Mouse (Mus musculus) left cerebral cortex, adult 9 months (tissue): ENCODE results near the gene Cdk2ap1.
A peak's percentile ranks its signal among the peaks of the same experiment; 100 is the strongest.
"Not testable (repeated sequence)": the region's sequence is repeated elsewhere in the genome, so short reads cannot be mapped to it uniquely, and the experiment has no call there.

Experiments
- DNase-seq, 2 experiments: peaks; one replicate each; pipeline ENCODE4 v3.0.0; 2022; ENCODE audit warnings: low spot score in 2 of 2

Cdk2ap1 gene

GRCm38 (mm10) chr5:124362982-124363381, at the start of gene Cdk2ap1:
Gene Cdk2ap1 (minus strand): TSS chr5:124363082.
- DNase-seq, result not testable (repeated sequence)

GRCm38 (mm10) chr5:124412163-124412562, 49.3 kb upstream of the Cdk2ap1 start:
- DNase-seq, result no peak

DNA sequence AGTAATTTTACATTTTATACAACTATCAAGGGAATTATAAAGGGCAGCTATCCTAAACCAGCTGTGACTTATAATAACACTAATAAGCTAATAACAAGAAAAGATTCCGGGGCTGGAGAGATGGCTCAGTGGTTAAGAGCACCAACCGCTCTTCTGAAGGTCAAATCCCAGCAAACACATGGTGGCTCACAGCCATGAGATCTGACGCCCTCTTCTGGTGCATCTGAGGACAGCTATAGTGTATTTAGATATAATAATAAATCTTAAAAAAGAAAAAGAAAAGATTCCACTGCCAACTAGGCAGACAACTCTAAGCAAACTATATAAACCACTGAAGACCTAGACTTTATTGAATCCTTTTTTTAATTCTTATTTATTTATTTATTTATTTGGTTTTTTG, 47.9 kb upstream of the Cdk2ap1 start:
- no peak for DNase-seq

DNA sequence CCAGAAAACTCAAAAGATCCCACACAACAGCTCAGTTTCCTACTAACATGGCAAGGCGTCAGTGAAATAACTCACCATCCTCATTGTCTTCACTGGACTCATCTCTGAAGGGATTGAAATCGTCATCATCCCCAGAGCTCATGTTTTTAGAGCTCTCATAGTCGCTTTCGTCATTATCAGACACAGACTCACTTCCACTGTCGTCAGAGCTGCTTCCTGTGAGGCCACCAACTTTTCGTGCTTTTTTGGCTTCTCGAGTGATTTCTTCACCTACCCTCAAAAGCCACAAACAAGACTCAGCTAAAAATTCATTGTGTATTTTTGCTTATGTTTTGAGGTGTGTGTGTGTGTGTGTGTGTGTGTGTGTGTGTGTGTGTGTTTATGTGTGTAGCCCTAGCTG, 30.8 kb upstream of the Cdk2ap1 start:
- DNase-seq, result no peak

DNA sequence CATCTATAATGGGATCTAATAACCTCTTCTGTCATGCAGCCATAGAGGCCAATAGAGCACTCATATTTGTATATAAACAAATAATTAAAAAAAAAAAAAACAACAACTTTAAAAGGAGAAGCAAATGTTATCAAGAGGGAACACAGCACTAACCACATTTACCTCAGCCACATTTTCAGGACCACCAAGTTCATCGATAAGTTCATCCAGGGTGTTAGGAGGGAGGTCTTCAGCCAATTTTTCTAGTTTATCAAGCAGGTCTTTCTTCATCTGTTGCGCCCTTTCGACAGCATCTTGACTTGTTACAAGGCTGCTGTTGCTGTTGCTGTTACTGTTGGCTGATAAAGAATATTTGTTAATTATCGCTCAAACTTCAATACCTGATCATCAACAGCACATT, 29.5 kb upstream of the Cdk2ap1 start:
- no peak for DNase-seq

DNA sequence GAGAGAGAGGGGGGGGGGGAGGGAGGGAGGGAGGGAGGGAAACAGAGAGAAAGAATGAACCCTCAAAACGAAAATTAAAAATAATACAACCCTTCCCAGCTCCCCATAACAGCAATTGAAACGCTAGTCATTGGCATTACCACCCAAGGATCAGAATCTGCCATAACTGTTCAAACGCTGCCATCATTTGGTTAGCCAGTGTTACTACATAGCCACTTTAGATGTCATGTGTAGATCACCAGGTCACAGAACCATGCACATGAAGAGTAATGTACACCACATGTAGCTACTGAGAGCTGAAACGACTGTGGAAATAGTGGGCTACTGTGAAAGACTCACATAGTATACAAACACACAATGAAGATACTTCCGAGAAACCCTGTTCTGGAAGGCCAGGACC, 25.1 kb upstream of the Cdk2ap1 start:
- DNase-seq, result no peak

DNA sequence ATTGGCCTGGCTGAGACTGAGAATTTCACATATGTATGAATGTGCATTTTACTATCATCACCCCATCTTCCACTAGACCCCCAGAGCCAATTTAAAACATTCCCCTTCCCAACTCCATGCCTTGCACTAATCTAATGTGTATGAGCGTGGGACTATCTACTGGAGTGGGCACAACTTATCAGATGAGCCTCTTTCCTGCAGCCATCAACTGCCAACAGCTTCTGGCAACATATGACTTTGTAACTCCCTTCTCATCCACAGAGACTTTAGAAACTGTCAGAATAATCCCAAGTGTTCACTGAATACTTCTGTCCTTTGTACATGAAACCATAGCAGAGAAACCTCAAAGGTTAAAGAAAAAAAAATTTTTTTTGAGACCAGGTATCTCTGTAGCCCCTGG, 17.2 kb upstream of the Cdk2ap1 start:
- DNase-seq, result no peak

DNA sequence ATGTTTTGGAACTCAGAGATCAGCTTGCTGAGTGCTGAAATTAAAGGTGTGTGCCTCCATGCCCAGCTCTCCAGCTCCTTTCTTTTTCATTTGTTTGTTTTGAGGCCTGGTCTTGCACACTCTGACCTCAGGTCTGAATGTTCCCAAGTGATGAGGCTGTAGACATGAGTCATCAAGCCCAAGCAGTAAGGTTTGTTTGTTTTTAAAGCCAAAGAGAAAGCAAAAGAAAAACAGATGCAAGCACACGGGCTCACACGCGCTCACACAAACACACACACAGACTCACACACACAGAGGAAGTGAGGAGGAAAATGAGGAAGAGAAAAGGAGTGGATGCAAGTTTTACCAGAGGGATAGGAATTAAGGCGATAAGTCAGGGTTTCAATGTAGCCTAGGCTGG, 14.3 kb upstream of the Cdk2ap1 start:
- DNase-seq, result no peak

DNA sequence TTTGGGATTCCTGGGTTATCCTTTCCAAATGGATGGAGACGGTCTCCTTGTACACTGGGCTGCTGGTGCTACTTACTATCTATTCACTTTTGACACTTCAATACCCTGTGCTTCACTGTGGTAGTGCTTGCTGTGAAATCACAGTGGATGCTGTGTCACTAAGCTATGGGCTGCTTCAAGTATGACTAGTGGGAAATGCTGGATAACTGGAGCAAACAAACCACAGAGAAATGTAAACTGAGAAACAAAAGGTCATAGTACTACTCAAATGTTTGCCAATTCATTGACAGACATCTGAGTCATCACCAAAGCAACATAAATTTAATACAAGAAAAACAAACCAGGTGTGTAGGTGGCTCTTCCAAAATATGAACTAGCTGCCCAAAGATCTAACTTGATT, 13.5 kb upstream of the Cdk2ap1 start:
- no peak for DNase-seq

DNA sequence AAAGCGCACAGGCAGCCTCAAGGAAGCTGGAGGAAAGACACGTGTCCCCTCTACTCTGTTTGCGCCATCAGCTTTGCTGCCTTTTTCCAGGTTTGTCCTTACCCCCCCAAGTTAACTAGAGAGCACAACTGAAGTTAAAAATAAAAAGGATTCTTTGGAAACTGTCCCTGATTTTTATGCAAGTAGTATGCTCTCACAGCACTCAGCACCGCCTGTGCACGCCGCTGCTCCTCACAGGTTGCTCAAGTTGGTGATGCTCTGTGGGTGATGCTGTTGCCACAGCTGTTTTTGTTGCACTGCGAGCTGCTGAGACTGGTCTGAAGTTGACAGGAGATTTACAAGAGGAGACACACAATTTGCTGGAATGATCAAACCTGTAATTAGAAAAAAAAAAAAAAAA, 11.4 kb upstream of the Cdk2ap1 start:
- no peak for DNase-seq

- no peak for DNase-seq
These were observed 3.8 kb upstream of the Cdk2ap1 start for GRCm38 (mm10) chr5:124366721-124367120.

- DNase-seq, result no peak
These were observed 2.9 kb upstream of the Cdk2ap1 start for GRCm38 (mm10) chr5:124365754-124366153.

DNA sequence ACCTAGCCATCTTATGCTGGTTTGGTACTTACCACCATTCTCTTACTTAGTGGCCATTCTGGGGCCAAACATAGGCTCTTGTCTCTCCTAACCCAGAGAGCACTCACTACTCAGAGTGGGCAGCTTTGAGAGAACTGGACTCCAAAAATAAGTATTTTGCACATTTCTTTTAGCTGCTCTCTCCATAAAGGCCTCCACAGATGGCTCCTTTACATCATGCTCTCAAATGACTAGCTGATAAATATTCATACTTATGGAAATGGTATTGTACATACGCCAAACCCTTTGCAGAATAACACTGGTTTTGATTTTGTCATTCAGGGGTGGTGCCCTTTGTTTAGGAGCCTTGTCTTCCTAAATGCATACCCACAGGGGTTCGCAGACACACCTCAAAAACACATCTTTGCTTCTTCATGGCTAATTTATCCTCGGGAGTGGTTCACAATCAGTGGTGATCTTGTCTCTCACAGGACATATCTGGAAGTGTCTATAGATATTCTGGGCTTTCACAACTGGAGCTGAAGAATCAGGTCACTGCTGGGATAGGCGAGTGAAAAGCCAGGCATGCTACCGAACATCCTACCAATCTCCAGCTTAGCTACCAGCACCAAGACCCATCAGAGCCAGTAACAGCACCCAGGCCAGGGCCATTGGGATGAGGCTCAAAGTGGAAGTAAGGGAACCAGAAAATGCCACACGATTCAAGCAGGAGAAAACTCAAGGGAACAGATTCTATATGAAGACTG, 1.5 kb upstream of the Cdk2ap1 start:
- no peak for DNase-seq

DNA sequence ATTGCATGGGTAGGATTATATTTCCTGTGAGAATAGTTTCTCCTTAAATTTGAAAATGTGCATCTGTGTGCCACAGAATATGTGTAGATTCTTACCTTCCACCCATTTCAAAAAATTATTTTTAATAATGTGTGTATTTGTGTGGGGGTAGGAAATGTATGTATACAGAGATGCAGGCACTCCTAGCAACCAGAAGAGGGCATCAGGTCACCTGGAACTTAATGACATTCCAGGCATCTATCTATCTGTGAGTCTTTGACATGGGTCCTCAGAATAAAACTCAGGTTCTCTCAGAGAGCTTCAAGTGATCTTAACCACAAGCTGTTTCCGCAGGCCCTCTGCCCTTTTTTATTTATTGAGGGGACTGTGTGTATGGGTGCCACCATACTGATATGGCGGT, 3.2 kb downstream of the Cdk2ap1 start:
- no peak for DNase-seq

- no peak for DNase-seq
These were observed 6.2 kb downstream of the Cdk2ap1 start for GRCm38 (mm10) chr5:124356695-124357094.

- DNase-seq, result no peak
These were observed 7.4 kb downstream of the Cdk2ap1 start for GRCm38 (mm10) chr5:124355425-124355959.

- no peak for DNase-seq
These were observed 8.1 kb downstream of the Cdk2ap1 start for GRCm38 (mm10) chr5:124354574-124355424.

DNA sequence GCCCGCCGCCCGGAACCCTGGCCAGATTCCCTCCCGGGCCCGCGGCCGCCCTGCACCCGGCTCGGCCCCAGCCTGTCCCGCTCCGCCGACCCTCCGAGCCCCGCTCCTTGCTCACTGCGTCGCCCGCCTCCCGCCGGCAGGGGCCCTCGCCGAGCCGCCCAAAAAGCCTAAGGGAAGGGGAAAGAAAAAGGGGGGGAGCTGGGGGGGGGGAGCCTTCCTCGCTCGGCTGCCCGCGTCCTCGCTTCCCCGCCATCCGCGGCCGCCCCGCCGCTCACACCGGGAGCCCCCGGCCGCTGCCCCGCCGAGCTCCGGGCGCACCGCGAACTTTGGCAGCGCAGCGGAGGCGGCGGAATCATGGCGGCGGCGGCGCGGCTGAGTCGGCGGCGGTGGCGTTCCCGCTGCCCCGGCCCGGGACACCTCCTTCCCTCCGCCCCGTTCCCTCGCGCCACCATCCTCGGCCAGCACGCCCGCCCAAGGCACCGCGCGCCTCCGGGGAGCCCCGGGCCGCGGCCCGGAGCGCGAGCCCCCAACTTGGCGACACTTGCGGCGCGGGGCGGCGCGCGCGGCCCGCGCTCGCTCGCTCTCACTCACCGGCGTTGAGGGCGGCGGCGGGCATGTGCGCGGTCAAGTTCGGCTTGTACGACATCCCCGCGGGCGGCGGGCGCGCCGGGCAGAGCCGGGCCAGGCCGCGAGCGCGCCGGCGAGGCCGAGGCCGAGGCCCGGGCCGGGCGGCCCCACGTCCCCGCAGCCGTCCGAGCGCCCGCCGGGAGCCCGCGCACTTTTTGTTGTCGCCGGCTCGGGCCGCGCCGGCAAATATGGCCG, 8.9 kb downstream of the Cdk2ap1 start:
- no peak for DNase-seq

GRCm38 (mm10) chr5:124353011-124353725, 9.7 kb downstream of the Cdk2ap1 start:
- DNase-seq, result no peak

- DNase-seq, result peak in 1 of 2 experiments; percentile 70
These were observed 10.6 kb downstream of the Cdk2ap1 start for GRCm38 (mm10) chr5:124352141-124352920.
